Mouse (Mus musculus) megakaryocyte-erythroid progenitor cell, adult 5-6 weeks (primary cell): ENCODE results near the gene Zbtb16. TPM values are rescaled to one million over a fixed set of nuclear protein-coding genes. Genes with fewer than 3 reads are reported as not detected.

Source experiments
- ATAC-seq: replicated peaks from 2 replicates; pipeline ENCODE4 v1.8.0; 2016; ENCODE audit warnings: mild to moderate bottlenecking, inconsistent platforms; ENCODE audit not compliant: severe bottlenecking, poor library complexity, low FRiP score, low TSS enrichment
- total RNA-seq, 2 experiments: library from RNA; stranded (forward) in 1 of 2; stranded (reverse) in 1 of 2; fragments of 200-1000, 215-1000 nt in 1 of 2; fragments of >200 nt in 1 of 2; fragmentation: Nextera tagmentation in 1 of 2; gene quantifications; 2 replicates each; pipeline ENCODE4 v1.2.3; 2014 to 2017

The Zbtb16 gene
- 3.4 and 4.0 TPM in 2 replicates for total RNA-seq (2014; fragmentation: Nextera tagmentation)
- total RNA-seq (2017): 2.3 and 6.4 TPM in 2 replicates

GRCm38 (mm10) chr9:48835631-48836565, at the start of gene Zbtb16:
Zbtb16 (minus strand) TSS chr9:48836222.
- peak; percentile 51 for ATAC-seq

GRCm38 (mm10) chr9:48872896-48873295, 36.9 kb upstream of the Zbtb16 start:
- no peak for ATAC-seq

DNA sequence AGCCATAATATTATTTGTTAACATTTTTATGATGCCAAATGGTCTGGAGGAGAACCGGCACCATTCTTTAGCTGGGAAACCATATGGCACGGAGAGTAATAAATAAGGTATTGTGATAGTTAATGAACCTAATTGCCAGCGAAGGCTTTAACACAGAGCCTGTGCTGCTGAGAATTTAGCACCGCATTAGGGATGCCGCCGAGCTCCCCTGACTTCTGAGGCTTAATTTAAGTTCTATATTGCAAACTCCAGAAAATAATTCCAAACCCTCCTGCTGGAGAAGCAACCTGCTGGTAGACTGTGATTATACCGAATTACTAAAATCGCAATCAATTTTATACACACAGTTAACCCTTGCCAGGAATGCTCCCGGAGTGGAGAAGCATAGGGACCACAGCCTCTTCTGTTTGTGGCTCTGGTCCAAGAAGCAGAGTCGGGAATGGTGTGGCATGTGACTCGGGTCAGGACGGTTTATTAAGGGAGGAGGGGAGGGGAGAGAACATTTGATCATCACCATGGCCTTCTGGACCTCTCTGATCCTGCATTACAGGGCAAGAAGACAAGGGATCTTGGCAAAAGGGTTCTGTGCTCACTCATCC, 30.6 kb upstream of the Zbtb16 start:
- no peak for ATAC-seq

- no peak for ATAC-seq
Observed at GRCm38 (mm10) chr9:48865235-48865634, 29.2 kb upstream of the Zbtb16 start.

GRCm38 (mm10) chr9:48861481-48861880, 25.5 kb upstream of the Zbtb16 start:
- no peak for ATAC-seq

DNA sequence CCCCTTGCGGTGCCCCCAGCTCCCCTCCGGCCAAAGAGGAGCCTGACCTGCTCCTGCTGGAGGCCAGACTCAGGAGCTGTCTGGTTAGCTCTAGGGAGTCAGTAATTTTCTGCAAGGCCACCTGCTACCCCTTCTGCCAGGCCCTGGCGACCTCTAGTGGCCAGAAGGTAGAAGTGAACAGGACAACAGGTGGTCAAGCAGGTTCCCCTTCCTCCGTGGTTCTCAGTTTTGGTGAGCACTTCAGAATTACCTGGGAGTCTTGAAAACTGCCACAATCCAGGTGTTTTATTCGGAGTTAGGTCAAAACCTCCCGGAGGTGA, 24.5 kb upstream of the Zbtb16 start:
- peak; percentile 73 for ATAC-seq

DNA sequence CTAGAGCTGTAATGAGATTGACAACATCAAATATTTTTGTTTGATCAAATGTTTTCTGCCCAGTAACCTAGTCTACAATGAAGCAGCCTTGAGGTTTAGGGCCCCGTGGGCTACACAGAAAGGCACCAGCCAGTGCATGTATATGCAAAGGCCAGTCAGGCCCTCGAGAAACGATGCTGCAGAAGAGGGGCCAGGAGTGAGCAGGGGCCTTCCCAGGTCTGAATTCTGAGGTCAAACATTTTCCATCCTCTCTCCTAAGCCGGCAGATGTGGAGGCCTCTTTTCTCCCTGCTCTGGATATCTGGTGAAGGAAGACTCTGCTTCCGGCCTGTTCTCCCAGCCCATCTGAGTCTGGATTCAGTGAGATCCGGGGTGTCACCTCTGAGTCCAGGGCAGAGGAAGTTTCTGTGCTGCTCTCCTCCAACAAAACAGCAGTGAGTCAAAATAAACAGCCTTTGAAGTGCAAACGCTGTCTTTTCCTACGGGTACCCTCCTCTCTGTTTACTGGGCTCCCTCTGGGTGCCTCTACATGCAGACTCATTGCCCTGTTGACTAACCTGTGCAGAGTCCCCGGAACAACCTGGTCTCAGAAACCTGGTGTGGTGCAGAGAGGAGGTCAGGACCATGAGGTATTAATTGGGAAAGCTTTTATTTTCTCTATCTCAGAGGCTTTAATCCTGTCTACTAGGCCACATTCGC, 24.0 kb upstream of the Zbtb16 start:
- ATAC-seq: 0 out of 2 replicates have a peak, but pooled peaks have one; percentile 12

GRCm38 (mm10) chr9:48857944-48858343, 21.9 kb upstream of the Zbtb16 start:
- ATAC-seq: no peak

GRCm38 (mm10) chr9:48856240-48856639, 20.2 kb upstream of the Zbtb16 start:
- no peak for ATAC-seq

- ATAC-seq: no peak
Observed at GRCm38 (mm10) chr9:48849531-48849930, 13.5 kb upstream of the Zbtb16 start.

- ATAC-seq: no peak
Observed at GRCm38 (mm10) chr9:48839568-48839967, 3.5 kb upstream of the Zbtb16 start.

DNA sequence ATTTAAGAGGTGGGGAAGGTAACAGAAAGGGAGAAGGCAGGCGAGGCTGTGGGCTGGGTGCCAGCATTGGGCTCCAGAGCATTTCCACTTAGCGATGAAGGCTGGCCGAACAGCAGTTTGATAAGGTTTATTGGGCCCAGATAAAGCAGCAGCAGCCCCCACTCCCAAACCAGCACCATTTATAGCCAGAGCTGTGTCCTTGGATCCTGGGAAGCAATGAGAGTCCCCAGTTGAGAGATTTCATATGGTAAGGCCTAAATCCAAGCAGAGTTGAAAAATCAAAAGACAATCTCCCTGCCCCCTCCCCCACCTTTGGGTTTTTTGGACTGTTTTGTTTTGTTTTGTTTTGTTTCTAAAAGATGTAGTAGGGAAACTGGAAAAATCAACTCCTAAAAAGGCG, 2.3 kb upstream of the Zbtb16 start:
- ATAC-seq: no peak

- no peak for ATAC-seq
Observed at GRCm38 (mm10) chr9:48837181-48837580, 1.2 kb upstream of the Zbtb16 start.

DNA sequence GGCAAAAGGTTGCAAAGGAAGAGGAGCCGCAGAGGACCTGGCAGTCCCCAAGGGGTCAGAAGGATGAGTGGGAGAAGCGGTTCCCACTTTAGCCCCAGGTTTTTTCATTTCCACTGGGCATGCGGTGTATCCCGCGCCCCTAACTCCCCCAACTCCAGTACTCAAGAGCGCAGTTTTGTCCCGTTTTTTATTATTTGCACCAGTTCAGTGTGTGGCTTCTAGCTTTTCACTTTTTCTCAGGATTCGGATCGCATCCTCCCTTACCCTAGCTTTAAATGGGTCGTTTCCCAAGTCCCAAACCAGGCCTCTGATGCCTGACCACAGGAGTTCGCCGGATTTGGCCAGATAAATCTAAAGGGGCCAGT, 526 bp upstream of the Zbtb16 start:
- ATAC-seq: no peak

DNA sequence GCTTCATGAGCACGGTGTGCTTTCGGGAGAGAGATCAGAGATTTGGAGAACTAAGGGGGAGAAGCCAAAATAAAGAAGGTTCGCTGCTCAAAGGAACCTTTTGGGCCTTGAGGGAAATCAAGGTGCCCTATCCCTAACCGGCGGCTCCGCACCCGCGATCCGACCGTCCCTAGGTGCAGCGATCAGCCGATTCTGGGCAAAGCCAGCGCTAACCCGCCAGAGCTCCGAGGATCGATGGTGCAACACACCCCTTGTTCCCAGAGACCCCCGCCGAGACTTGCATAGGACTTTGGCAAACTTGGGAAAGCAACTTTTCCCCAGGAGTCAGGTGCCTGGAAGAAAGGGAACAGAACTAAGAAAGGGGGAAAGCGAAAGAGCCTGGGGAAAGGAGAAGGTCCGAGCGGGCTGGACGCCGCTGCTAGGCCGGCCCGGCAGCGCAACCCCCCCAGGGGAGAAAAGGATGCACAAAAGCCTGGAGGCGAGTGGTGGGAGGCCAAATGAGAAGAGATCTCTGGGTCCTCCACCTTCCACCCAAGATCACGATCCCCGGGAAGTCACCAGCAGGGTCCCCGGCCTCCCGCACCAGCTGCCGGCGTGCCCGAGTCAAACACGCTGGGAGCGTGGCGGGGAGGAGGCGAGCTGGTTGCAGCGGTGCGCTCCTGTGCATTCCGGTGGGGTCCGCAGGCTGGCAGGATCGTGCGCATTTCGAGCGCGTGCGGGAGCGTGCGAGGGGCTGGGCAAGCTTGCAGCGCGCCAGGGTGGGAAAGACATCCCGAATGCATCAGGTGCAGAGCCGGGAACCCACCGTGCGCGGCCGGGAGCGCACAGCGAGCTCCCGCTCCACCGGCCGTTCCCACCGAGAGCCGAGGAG, 1.2 kb downstream of the Zbtb16 start:
- no peak for ATAC-seq

DNA sequence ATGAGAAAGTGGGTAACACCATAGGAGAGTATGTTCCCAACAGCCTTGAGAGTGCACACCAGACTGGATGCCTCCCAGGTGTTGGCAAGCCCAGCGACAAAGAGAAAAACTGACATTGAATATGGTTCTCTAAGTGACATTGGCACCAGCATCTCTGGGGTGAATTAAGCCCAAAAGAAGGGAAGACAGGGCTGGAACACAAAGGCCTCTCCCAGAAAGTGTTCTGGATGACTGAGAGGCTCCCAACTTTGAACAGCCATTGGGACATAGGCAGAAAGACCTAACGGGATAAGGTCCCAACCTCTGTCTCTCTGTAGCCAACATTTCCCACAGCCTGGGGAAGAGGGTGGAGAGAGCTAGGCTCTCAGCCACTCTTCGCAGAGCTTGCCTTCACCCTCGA, 2.0 kb downstream of the Zbtb16 start:
- no peak for ATAC-seq

GRCm38 (mm10) chr9:48833493-48833892, 2.5 kb downstream of the Zbtb16 start:
- ATAC-seq: no peak

DNA sequence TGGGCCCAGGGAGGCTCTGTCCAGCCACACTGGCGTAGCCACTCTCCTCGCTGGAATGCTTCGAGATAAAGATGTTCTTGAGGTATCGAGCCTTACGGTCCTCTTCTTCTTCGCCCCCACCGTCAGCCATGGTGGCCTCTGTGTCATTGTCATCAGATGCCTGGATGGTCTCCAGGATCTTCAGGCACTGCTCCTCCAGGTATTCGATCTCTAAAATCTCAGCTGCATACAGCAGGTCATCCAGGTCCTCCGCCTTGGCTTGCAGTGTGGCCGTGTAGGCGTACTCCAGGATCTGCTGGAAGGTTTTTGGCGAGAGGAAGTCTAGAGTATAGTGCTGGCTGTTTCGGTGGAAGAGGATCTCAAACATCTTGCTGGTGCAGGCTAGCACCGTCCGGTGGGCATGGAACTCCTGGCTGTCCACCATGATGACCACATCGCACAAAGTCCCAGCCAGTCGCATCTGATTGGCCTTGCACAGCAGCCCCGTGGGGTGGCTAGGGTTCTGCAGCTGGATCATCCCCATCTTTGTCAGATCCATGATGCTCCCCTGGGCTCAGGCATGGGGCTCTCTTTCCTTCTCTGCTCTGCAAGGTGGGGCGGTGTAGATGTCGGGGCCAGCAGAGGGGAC, 3.4 kb downstream of the Zbtb16 start:
- ATAC-seq: no peak
